Mouse (Mus musculus) layer of hippocampus, adult 11-12 months (tissue): ENCODE results near the gene Agr2.

Experiments used
- DNase-seq: peaks from one replicate; pipeline ENCODE4 v3.0.0; 2022; ENCODE audit warnings: low spot score

Agr2 gene

GRCm38 (mm10) chr12:35992711-35993110 lies at the start of gene Agr2:
Gene Agr2, plus strand, starts transcription at chr12:35992907.
- DNase-seq: no peak

- peak; percentile 4 for DNase-seq
Measured at GRCm38 (mm10) chr12:35951757-35952156, 41.0 kb upstream of the Agr2 start.

- no peak for DNase-seq
Measured at GRCm38 (mm10) chr12:35957235-35957634, 35.5 kb upstream of the Agr2 start.

GRCm38 (mm10) chr12:35966098-35966767 lies 26.5 kb upstream of the Agr2 start:
- no peak for DNase-seq

DNA sequence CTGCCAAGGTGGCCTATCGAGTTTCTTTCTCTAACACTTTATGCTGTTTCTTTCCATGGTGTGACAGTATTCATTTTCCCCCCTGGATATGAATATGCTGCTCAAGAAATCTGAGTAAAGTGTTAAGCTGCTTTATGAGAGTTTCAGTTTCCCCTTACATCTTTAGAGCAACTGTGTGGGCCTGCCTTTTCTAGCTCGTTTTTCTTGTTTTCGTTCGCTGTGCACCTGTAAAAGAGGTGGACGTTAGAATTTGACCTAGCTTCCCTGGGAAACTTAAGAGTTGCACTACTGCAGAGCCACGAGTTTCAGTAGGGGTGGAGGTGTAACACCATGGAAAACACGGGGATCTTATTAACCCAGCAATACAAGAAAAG lies 26.0 kb upstream of the Agr2 start:
- DNase-seq: no peak

DNA sequence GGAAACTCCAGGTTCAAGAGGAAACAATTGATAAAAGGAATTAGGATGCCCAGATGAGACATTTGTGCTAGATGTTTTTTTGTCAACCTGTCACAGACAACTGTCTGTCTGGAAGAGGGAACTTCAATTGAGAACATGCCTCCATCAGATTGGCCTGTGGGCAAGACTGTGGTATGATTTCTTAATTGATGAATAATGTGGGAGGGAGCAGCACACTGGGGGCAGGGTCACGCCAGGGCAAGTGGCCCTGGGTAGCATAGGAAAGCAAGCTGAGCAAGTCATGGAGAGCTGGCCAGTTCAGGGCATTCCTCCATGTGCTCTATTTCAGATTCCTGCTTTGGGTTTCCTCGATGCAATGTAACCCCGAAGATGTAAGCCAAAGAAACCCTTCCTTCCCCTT lies 16.8 kb upstream of the Agr2 start:
- DNase-seq: no peak

GRCm38 (mm10) chr12:35977633-35978246 lies 15.0 kb upstream of the Agr2 start:
- DNase-seq: no peak

DNA sequence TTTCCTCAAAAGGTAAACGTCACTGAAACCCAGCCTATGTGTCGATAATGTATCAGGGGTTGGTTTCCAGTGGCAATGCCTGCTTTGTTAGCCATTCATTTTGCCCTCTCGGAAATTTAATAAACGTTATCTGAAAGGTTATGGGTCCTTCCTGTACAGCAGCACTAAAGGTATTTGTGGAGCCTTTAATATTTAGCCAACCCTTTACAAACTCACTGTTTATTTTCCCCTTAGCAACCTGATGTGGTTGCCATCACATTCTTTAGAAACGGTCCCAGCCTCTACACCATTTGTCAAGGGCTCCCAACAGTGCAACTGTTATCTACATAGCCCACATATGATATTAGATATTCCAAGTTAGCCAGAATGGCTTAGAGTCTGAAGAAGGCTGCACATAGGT lies 13.1 kb upstream of the Agr2 start:
- DNase-seq: no peak

DNA sequence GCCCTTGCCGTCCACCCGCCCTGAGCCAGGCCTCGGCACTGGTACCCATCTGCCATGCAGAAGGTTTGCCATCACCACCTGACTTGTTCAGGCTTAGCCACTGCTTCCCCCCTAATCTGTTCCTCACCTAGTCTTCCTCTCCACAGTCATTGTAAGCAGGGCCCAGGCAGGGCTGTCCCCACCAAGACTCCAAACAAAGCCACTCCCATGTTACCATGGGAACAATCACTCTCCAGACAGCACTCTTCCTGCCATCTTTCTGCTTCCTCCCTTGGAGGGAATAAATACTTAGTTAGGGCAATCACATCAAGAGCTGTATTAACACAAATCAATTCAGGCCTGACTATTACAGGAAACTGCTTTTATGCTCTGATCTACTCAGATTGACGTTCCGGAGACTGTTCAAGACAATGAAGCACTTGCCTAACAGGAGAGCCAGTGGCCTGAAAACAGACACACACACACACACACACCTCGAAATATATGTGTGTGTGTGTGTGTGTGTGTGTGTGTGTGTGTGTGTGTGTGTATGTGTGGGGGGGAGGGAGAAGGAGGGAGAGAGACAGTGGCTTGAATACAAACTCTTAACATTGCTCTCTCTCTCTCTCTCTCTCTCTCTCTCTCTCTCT lies 10.9 kb upstream of the Agr2 start:
- no peak for DNase-seq

DNA sequence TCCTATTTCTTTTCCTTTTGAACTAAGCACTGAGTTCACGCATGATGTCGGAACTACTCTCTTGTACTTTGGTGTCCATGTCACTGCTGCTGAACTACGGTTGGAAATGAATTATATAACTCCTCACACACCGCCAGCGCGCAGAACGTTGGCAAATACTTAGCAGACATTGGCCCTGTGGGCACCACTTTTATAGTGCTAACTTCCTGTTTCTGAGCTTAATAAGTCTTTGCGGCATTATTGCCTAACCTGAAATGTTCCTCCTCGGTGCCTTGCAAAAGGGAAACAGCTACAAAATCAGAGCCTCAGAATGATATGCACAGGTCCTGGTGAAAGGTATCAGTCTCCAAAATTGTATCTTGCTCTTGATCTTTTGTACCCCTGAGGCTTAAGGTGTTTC lies 9.2 kb upstream of the Agr2 start:
- DNase-seq: no peak

GRCm38 (mm10) chr12:35984743-35985142 lies 8.0 kb upstream of the Agr2 start:
- DNase-seq: no peak

DNA sequence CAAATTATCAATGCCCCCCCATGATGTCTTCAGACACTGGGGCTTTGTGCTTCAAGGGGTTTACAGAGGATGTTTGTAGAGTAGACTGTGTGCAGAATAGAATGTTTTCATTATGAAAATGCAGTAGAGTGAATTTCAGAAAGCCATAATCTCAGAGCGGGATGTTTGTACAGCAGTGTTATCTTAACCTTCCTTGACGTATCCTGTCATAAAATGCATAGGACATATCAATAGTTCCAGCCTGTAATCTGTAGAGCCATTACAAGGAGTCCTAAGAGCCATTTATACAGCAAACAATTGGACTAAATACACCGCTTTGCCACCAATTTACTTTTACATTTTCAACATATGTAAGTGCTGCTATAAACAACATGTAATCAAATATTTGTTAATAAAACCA lies 876 bp downstream of the Agr2 start:
- no peak for DNase-seq

DNA sequence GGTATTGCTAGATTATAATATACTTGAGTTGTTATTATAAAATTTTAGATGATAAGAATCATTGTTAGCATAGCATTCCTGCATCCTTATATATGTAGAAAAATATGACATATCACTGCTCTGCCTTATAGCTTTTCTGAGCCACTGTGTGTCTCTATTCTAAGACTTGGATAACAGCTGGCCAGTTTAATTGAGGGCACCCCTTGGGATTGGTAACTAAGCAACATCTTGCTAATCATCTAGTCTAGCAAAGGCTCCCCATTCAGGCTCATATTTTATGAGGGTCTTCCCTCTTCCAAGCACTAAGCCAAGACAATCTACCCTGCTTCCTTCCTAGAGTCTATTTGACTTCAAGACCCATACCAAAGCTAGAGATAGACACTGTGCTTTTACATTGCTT lies 1.4 kb downstream of the Agr2 start:
- no peak for DNase-seq

GRCm38 (mm10) chr12:35995799-35996198 lies 3.1 kb downstream of the Agr2 start:
- peak; percentile 43 for DNase-seq

DNA sequence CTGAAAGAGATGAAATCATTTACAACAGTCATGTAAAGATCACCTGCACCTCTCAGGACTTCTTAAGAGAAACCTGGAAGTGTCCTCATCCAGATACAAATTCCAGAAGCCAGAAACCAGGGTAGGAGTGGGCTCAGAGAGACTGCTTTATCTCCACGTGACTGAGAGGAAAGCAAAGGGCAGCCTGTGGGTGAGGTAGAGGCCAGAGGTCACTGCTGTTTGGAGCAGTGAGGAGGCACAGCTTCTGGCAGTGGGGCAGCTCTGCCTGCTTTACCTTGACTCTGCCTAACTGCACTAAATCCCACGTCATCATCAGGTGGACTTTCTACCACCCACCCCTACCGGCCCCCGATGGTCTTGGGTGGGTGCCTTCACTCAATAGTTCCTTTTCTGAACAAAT lies 12.0 kb downstream of the Agr2 start:
- DNase-seq: no peak

DNA sequence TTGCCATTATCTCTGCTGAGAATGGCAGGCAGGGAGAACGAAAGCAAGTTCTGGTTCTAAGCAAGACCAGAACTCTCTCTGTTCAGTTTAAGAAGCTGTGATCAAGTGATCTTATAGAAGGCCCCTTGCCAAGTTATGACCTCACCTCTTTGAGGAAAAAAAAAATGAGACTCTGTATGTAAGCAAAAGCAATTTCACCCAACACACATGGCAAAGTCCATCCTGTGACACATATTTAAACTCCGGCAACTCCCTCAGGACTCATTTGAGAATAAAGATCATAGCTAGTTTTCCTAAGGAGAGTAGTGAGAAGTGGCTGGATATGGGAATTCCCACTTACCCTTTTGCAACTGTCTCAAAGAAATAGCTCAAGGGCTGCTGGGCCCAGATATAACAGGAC lies 14.9 kb downstream of the Agr2 start:
- DNase-seq: no peak

GRCm38 (mm10) chr12:36008364-36009047 lies 15.8 kb downstream of the Agr2 start:
- no peak for DNase-seq

GRCm38 (mm10) chr12:36013216-36013910 lies 20.7 kb downstream of the Agr2 start:
- DNase-seq: no peak

- no peak for DNase-seq
Measured at GRCm38 (mm10) chr12:36017791-36018190, 25.1 kb downstream of the Agr2 start.

DNA sequence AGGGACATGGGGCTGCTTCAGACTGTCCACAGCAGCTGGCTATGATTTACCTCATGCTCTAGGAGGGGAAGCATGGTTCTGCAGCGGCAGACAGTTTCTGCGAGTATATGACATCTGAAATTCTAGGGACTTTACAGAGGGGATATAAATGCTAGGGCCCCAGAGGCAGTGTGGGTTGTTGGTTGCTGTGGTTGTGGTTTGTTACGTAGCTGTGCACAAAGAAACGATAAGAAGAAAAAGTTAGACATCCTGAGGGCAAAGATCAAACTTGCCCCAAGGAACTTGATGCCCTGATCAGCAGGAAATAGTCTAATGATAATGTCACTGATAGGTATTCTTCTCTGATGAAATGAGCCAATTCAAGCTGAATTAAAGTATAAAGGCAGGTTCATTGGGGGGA lies 26.9 kb downstream of the Agr2 start:
- DNase-seq: no peak

DNA sequence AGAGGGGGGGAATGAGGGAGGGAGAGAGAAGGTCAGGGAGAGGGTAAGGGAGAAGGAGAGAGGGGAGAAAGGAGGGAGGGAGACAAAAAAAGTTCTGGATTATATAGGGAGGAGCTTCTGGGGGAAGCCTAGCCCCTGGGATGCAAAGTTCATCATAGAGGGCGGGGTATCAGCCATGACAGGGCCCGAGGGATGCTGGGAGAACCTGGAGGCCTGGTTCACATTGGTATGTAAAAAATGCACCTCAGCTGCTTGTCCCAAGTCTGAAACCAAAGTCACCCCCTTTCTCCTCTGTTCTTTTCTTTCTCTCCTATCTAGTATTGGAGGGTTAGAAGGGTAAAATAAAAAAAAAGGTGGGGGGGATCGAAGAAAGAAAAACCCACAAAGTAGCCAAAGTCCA lies 27.4 kb downstream of the Agr2 start:
- no peak for DNase-seq

DNA sequence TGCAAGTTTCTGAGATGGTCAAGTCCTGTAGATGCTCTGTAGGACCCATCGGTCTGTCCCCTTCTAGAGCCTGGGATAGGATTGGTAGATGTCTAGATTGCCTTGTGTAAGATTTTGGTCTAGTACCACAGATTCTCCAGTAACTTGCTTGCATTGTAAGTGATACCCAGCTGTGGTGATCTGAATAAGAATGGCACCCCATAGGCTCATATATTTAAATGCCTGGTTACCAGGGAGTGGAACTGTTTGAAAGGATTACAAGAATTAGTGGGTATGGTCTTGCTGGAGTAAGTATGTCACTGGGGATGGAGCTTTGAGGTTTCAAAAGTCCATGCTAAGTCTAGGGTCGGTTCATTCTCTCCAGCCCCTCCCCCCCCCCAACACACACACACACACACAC lies 28.0 kb downstream of the Agr2 start:
- DNase-seq: no peak

- no peak for DNase-seq
Measured at GRCm38 (mm10) chr12:36026126-36026525, 33.4 kb downstream of the Agr2 start.
